Mouse (Mus musculus) brain, embryonic 14.5 days (tissue): ENCODE measurements around the gene Eno4.
"Not testable (repeated sequence)": the region's sequence is repeated elsewhere in the genome, so short reads cannot be mapped to it uniquely, and the experiment has no call there.

Source experiments
- CTCF ChIP-seq: fragments of 200-500 bp; IDR thresholded peaks from 2 replicates; pipeline ENCODE4 v1.5.1; 2012; ENCODE audit warnings: inconsistent platforms, mild to moderate bottlenecking, moderate library complexity, borderline replicate concordance; ENCODE audit not compliant: insufficient read depth, insufficient read length; ENCODE audit errors: extremely low read depth
- POLR2A ChIP-seq: fragments of 200-500 bp; IDR thresholded peaks from 2 replicates; pipeline ENCODE4 v1.6.1; 2012; ENCODE audit warnings: mild to moderate bottlenecking, inconsistent platforms, borderline replicate concordance; ENCODE audit not compliant: poor library complexity, insufficient read depth, insufficient read length, severe bottlenecking; ENCODE audit errors: extremely low read depth

DNA sequence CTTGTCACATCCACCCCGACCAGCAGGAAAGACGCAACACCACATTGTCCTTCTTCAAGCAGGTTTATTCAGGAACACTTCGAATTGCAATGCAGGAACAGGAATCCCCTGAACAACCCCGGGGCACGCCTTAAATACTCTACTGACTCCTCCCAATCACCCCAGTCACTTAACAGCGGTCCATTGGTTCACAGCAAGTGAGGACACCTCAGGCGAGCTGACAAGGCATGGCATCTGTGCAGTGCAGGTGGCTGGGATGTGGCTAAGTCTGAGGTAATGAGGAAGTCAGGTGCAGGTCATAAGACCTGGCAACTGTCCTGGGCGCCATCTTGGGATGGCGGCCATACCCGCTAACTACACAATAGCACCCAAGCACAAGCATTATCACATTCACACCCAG, 42.8 kb upstream of the Eno4 start:
- not testable (repeated sequence) for TF ChIP-seq CTCF, POLR2A
